Mouse (Mus musculus) heart, postnatal 0 days (tissue): ENCODE results near the gene Gba2.

ENCODE experiments used
- CTCF ChIP-seq: IDR thresholded peaks from 2 replicates; pipeline ENCODE4 v1.5.1; 2016; ENCODE audit warnings: antibody characterized with exemption, control low read depth, low read depth
- EP300 ChIP-seq: IDR thresholded peaks from 2 replicates; pipeline ENCODE4 v1.6.1; 2016; ENCODE audit warnings: antibody characterized with exemption, low read depth

GRCm38 (mm10) chr4:43573561-43573960, 5.1 kb downstream of the Gba2 start:
- TF ChIP-seq CTCF (no peak), EP300 (no peak)
